Mouse (Mus musculus): ENCODE results near the gene Hist1h2bn. TPM values are rescaled to one million over a fixed set of nuclear protein-coding genes. Genes with fewer than 3 reads are reported as not detected.
"Not testable (repeated sequence)": the region's sequence is repeated elsewhere in the genome, so short reads cannot be mapped to it uniquely, and the experiment has no call there.

Gene Hist1h2bn
- 10 to 100 TPM; 11.4 to 15.3 TPM for total RNA-seq (2021)
- long read RNA-seq, experiment 1: 0 reads
- long read RNA-seq, experiment 2: 0 reads

- DNase-seq (ENCODE audit: low spot score in 2 of 2): peak; percentile 26 to 54
These were observed at the start of gene Hist1h2bn, which contains the start of gene Hist1h2ak for GRCm38 (mm10) chr13:21753524-21754285. Gene Hist1h2bn (plus strand): TSS chr13:21754123. Gene Hist1h2ak (minus strand): TSS chr13:21753827.

GRCm38 (mm10) chr13:21706669-21707068, 47.3 kb upstream of the Hist1h2bn start:
- DNase-seq (ENCODE audit: low spot score in 2 of 2): no peak

GRCm38 (mm10) chr13:21710031-21710711, 43.8 kb upstream of the Hist1h2bn start:
- DNase-seq (ENCODE audit: low spot score in 2 of 2): peak; percentile 84 to 88

- peak; percentile 74 to 87 for DNase-seq (ENCODE audit: low spot score in 2 of 2)
These were observed 43.0 kb upstream of the Hist1h2bn start for GRCm38 (mm10) chr13:21710821-21711525.

GRCm38 (mm10) chr13:21711698-21712097, 42.2 kb upstream of the Hist1h2bn start:
- no peak for DNase-seq (ENCODE audit: low spot score in 2 of 2)

- DNase-seq (ENCODE audit: low spot score in 2 of 2): peak; percentile 45 to 49
These were observed 39.2 kb upstream of the Hist1h2bn start for GRCm38 (mm10) chr13:21714725-21715124.

GRCm38 (mm10) chr13:21715131-21715863, 38.6 kb upstream of the Hist1h2bn start:
- DNase-seq (ENCODE audit: low spot score in 2 of 2): no peak

- peak; percentile 35 to 73 for DNase-seq (ENCODE audit: low spot score in 2 of 2)
These were observed 37.9 kb upstream of the Hist1h2bn start, which contains the start of the genes Hist1h2bl and Hist1h2ai for GRCm38 (mm10) chr13:21715864-21716539. Gene Hist1h2bl (minus strand): TSS chr13:21716143. Gene Hist1h2ai (plus strand): TSS chr13:21716422.

- DNase-seq (ENCODE audit: low spot score in 2 of 2): peak in 1 of 2 experiments; percentile 11
These were observed 37.2 kb upstream of the Hist1h2bn start for GRCm38 (mm10) chr13:21716540-21717391.

GRCm38 (mm10) chr13:21717397-21718357, 36.2 kb upstream of the Hist1h2bn start, which contains the start of gene Hist1h3h:
Gene Hist1h3h (plus strand): TSS chr13:21717659.
- peak; percentile 62 to 67 for DNase-seq (ENCODE audit: low spot score in 2 of 2)

GRCm38 (mm10) chr13:21718381-21719080, 35.4 kb upstream of the Hist1h2bn start:
- DNase-seq (ENCODE audit: low spot score in 2 of 2): no peak

- not testable (repeated sequence) for DNase-seq (ENCODE audit: low spot score in 2 of 2)
These were observed 32.7 kb upstream of the Hist1h2bn start for GRCm38 (mm10) chr13:21721107-21721756.

- peak; percentile 30 to 44 for DNase-seq (ENCODE audit: low spot score in 2 of 2)
These were observed 32.1 kb upstream of the Hist1h2bn start, which contains the start of gene Hist1h2bm for GRCm38 (mm10) chr13:21721757-21722372. Gene Hist1h2bm (plus strand): TSS chr13:21722044.

GRCm38 (mm10) chr13:21722373-21722925, 31.5 kb upstream of the Hist1h2bn start:
- DNase-seq (ENCODE audit: low spot score in 2 of 2): no peak

- DNase-seq (ENCODE audit: low spot score in 2 of 2): no peak
These were observed 30.7 kb upstream of the Hist1h2bn start for GRCm38 (mm10) chr13:21722993-21723836.

Data from adrenal gland, adult 18-20 months (tissue).